Mouse (Mus musculus) heart, adult 11 months (tissue): ENCODE results near the gene Ica1l.
"Not testable (repeated sequence)": the region's sequence is repeated elsewhere in the genome, so short reads cannot be mapped to it uniquely, and the experiment has no call there.

ENCODE experiments used
- DNase-seq: peaks from one replicate; pipeline ENCODE4 v3.0.0; 2022

Ica1l gene

DNA sequence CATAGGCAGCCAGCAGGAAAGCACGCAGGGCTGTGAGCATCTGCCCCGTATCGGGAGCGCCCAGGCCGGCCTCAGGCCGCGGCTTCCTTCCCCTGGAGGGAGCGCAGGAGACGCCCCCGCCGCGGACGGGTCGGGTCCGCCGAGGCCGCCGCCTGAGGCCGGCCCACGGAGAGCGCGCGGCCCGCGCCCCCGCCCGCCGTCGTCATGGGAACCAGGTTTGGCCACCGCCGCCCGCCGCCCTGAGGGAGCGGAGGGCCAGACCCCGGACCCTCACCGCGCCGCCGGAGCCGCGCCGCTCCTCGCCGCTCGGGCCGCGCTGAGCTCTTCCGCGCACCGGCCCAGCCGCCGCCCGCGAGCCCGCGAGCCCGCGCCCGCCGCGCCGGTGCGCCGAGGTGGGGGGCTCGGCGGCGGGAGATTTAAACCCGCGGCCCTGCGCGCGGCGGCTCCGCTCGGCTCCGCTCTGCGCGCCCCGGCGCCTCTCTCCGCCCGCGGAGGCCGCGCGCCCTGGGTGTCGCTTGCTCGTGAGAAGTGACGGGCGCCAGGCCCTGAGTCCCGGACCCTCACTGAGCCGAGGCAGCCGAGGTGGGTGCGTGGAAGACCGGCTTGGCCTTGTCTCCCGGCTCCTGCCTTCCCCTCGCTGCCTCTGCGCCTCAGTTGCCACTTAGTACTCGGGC is at the start of gene Ica1l:
TSS of gene Ica1l (minus strand) at position 389 of the 674 bp plus-strand sequence.
- peak; percentile 93 for DNase-seq

DNA sequence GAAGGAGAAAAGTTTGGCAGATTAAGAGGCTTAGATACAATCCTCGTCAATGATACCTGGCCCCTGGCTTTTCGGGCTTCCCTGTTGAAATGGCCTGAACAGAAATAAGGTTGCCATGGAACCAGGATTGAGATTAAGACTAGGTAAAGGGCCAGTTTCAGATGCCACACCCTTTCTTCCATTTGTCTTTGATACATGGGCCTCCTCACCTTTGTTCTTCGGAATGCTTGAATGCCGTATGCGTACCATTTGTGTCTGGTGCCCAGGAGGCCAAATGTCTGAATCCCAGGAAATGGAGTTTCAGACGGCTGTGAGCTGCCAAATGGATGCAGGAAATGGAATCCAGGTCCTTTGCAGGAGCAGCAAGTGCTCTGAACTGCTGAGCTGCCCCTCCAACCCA is 33.4 kb upstream of the Ica1l start:
- DNase-seq = no peak

DNA sequence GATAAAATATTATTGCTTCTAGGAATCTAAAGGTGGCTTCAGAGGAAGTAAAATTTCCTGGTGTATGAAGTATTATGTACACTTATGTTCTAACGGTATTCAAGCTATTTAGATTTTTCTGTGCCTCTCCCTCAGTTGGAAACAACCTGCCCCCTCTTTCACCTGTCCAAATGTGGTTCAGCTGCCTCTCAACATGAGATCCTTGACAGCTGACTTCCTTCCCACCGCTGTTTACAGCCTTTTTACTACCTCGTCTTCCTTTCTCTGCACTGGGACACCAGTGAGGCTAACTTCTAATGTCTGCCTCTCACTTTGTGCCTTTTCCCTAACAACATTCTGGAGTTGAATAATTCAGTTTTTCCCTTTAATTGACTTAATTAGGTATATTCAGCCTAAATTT is 32.6 kb upstream of the Ica1l start:
- no peak for DNase-seq

DNA sequence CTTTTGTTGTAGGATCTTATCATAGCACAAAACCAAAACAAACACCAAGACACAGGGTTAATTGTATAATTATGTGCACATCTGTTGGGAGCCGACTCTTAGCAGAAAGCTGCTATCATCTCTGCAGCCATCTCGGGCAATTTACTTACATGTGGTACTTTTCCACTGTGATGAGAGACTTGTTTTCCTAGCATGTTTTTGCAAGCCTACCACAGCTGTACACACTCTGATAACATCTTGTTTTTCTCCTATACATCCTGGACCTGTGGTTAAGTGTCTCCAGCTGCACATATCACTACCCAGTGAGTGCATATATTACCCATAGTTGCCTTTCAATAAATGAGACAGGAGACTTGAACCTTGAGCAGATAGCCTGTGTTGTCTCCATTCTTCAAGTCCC is 32.0 kb upstream of the Ica1l start:
- DNase-seq = no peak

DNA sequence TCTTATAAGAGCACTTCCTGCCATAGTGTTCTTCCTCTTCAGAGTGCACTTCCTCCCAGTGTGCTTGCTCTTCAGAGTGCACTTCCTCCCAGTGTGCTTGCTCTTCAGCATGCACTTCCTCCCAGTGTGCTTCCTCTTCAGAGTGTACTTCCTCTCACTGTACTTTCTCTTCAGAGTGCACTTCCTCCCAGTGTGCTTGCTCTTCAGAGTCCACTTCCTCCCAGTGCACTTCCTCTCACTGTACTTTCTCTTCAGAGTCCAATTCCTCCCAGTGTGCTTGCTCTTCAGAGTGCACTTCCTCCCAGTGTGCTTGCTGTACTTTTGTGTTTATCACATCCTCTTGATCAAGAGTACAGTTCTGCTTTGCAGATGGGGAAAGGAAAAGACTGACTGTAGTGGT is 27.7 kb upstream of the Ica1l start:
- not testable (repeated sequence) for DNase-seq

DNA sequence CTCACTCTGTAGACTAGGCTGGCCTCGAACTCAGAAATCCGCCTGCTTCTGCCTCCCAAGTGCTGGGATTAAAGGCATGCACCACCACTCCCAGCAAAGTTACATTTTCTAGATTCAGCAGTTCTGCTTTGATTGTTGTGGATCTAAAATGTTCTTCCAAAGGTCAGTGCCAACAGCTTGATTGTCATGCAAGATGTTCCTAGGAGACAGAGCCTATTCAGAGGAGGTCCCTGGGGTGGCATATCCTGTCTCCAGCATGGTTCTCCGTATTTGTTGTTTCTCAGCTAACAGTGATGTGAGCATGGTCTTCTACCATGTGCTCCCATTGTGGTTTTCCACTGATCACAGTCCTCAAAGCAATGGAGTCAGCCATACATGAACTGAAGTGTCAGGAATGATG is 13.3 kb upstream of the Ica1l start:
- DNase-seq = no peak

DNA sequence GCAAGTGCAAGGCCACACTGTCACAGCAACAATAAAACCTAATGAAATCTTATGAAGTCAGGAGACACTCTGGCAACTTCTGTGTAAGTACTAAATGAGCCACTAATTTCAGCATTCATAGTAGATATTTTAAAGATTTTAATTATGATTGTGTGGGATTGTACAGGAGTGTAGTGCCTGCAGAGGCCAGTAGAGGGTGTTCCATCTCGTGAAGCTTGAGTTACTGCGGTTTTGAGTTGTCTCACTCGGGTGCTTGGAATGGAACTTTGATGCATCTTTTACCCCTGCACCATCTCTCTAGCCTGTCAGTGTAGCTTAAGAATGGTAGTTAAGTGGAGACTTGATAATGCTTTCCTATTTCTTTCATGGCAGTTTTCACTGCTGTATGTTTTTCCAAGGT is 11.7 kb upstream of the Ica1l start:
- DNase-seq = no peak

DNA sequence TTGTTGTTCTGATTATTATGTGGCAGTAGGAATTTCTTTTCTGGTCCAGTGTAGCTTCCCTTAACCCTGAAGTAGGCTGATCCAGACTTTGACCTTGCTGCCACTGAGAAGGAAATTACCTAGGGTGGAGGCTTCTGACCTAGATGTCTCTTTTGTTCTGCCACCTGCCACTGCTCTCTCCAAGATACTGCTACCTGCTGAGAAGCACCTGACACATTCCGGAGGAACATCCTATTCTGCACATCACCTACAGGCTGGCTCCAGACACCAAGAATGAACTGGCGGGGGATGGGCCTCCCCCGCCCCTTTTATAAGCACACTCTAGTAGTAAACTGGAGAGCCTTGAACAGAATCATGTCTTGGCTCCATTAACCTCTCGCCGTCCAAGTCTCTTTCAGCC is 4.5 kb upstream of the Ica1l start:
- not testable (repeated sequence) for DNase-seq

DNA sequence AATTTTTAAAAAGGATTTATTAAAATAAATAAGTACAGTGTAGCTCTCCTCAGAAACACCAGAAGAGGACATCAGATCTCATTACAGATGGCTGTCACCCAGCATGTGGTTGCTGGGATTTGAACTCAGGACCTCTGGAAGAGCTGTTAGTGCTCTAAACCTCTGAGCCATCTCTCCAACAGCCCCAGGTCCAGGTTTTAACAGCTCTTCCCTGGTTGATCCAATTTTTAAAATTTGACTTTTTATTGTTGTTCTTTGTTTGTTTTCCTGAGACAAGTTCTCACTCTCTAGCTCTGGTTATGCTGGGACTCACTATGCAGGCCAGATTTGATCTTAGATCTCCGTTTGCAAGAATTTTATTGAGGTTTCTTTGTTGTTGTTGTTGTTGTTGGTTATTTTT is 1.6 kb upstream of the Ica1l start:
- no peak for DNase-seq

DNA sequence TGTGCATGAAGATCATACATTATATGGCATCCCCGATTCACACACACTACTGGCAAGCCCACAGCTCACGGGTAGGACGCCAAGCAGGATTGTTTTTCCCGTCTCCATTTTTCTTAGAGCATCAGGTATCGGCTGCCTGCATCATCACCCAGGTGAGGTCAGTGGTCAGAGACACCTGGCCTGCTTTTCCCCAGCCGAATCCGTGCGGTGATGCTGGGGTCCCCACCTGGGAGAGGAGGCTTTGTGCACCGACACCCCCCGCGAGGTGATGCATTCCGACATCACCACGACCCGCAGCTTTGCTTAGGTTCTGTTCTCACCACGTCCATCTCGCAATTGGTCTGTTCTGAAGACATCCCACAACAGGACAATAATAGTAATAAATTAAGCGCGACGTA is 587 bp downstream of the Ica1l start:
- no peak for DNase-seq

DNA sequence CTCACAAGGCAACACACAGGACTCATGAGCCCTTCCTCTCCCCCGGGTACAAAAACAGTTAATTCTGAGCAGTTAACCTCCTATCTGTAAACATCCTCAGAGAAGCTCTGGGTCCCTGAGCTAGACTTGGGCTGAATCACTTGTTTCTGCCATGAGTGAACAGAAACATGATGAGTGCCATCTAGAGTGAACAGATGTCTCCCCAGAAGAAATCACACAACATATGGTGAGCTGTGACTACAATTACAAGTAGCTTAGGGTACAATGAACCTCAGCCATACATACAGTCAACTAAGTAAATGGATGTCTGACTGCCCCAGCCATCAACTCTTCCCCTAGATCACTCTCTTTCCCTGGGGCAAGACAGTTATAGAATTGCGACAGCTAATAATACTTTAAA is 7.9 kb downstream of the Ica1l start:
- DNase-seq = no peak

DNA sequence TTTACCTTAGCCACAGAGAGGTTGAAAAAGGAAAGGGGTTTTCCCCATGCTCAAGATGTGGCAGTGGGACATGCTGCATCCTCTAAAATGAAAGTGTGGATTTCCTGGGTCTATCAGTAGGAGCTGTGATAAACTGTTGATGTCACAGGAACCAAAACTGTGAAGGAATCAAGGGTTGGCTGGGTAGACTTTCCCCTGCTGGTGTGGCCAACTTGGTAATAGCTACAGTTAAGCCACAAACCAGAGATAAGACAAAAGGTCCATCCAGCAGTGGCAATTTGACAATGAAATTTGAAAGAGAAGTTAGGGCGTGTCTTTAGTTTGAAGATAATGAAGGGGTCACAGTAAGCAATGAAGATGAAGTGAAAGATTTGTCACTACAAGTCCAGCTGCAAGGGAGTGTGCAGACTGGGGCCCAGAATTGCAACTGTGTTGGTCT is 25.9 kb downstream of the Ica1l start:
- DNase-seq = peak; percentile 86

DNA sequence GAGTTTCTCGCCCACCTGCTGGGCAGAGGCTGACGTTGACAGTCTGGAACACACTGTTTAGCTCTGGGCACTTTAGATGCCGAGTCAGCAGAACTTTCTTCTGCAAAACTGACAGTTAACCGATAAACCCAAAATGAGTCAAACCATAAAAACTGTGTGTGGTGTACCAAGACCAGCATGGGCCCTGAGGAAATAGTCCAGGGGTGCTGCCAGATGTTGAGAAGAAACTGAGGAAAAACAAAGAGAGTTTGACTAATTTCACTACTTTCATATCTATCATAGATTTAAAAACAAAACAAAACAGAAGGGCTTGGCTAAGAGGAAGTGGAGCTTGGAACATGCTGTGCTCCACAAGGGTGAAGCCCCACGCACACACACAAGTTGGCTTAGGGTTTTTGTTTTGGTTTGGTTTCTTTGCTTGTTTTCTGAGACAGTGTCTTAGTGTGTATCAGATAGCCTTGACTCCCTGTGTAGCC is 26.8 kb downstream of the Ica1l start:
- peak; percentile 96 for DNase-seq

DNA sequence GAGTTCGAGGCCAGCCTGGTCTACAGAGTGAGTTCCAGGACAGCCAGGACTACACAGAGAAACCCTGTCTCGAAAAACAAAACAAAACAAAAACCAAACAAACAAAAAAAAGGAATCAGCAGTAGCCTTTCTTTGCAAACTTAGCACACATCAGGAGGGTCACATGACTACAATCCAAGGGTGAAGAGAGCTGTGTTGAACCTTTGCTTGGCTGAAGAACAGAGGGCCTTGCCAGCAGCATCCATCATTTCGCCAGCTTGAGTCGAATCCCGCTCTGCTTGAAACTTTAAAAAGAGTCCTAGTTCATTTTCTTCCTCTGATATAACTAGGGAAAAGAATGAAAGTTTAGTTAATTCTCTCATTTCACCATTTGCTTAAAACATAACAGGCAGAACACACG is 27.5 kb downstream of the Ica1l start:
- peak; percentile 63 for DNase-seq

DNA sequence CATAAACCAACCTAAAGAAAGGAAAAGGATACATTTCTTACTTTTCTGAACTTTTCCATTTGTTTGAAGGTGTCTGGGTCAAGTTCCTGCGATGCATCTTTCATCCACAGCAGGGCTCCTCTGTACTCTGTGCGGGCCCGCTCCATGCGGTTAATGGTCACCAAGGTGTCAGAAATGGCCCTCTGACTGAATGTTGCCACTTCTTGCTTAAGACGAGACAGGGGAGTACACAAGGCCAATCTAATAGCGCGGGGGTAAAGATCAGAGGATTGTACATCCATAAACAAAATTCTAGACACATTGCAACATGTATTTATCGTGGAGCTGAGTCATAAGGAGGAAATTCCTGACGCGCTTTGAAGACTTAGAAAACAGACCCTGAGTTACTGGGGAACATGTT is 29.2 kb downstream of the Ica1l start:
- peak; percentile 79 for DNase-seq

DNA sequence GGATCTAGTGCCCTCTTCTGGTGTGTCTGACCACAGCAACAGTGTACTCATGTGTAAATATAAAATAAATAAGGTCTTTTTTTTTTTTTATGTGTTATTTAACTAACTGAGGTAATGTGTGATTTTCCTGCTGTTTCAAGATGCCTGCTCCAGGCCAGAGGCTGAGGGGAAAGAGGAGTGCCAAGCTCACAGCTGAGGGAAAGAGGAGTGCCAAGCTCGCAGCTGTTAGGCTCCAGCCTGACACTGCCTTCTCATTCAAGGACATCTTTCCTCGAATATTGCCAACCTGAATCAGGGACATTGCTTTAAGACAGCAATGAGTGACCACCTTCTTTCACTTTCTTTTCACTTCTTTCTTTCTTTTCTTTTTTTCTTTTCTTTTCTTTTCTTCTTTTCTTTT is 34.2 kb downstream of the Ica1l start:
- DNase-seq = peak; percentile 94

DNA sequence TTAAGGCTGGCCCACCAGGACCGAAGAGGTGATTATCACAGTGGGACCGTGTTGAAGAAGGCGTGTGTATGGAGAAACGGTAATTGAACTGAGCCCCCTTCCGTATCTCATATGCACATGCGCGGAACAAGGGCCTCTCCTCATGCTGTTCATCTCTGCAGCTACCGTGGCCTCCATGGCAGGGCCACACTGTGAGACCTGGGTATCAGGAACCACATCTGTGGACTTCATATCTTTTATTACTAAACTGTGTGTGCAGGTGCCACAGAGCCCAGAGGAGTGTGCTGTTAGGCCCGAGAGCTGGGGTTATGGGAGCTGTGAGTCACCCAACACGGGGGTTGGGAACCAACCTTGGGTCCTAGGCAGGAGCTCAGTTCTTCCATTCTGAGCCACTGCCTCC is 35.6 kb downstream of the Ica1l start:
- peak; percentile 76 for DNase-seq

DNA sequence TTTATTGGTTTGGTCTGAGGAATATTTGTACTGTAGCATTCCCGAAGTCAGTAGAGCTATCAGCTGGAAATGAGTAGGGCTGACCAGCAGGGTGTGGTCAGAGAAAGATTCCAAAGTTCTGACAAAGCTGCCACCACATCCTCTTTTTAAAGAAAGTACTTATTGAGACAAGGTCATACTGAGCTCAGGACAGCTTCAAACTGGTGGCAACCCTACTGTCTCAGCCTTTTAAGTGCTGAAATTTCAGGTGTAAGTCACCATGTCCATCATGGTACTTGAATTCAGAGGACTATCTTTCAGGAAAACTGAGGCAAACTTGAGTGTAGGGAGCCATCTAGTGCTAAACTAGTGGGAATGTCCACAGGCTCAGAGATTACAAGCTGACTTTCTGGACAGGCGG is 42.7 kb downstream of the Ica1l start:
- DNase-seq = peak; percentile 90

DNA sequence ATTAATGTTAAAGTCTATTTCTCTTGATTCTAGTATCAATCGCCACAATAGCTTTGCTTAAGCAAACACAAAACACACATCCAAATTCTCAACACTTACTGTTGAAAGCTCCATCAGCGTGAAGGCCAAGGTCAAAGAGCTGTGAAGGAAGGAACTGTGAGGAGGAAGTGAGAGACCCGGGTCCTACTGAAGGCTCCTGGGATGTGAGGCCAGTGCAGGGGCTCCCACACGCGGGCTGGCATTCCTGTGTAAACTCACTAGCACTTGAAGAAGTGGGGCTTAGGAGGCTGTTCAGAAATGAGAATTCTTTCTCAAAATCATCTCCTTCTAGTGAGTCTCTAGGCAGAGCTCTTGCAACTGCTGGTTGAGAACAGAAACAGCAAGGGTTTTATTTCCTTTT is 45.6 kb downstream of the Ica1l start:
- peak; percentile 90 for DNase-seq

DNA sequence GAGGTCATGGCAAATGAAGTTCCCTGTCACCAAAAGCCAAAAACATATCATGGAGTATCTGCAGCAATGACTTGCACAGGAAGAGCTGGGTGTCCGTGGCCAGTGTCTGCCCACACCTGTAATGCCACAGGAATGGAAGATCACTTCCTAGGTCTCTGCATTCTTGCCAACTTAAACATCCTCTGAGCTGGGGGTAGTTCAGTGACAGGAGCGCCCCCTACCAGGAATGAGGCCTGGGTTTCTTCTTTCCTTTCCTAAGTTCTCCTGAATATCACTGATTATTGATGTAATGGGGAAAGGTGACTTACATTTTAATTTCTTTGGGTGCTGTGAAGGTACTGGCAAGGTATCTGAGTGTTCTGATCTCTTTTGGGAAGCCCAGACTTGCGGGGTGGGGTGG is 47.3 kb downstream of the Ica1l start:
- peak; percentile 64 for DNase-seq

DNA sequence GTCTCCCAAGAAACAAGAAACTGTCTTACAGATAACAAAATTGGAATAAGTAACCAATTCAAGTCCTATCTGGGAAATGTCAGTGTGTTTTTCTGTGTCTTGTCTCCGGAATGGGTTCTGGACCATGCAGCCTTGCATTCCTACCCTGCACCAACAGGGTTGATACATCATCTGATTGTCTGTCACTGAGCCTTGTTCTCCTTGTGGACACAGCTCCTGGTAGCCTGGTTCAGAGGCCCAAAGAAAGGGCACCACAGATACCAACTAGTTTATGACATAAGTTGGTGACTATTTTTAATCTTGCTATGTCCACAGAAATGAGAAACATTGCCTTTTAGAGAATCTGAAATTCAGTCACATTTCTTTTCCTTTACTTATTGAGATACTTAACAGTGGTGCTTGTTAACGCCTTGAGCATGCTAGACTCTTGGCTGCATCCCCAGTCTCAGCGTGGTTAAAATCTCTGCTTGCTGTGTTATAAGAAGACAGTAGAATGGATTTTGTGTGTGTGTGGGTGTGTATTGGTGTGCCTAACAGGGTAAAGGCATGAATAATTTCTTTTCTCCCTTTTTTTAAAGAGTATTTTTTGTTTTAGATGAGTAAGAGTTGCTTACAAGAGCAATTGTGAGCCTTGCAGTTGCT is 55.5 kb downstream of the Ica1l start:
- peak; percentile 65 for DNase-seq

DNA sequence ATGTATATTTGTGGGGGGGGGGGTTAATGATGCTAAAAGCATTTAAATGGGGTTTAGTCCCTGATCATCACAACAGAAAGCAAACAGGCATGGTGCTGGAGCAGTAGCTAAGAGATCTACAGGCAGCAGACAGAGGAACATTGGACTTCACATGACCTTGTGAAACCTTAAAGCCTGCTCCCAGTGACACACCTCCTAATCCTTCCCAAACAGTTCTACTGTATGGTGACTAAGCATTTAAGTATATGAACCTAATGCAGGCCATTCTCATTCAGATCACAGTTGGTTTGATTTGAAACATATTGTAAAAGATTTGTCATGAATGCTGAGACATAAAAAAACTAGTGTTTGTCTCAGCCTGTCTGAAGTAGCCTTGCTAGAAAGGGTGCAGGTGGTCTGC is 56.4 kb downstream of the Ica1l start:
- peak; percentile 16 for DNase-seq

DNA sequence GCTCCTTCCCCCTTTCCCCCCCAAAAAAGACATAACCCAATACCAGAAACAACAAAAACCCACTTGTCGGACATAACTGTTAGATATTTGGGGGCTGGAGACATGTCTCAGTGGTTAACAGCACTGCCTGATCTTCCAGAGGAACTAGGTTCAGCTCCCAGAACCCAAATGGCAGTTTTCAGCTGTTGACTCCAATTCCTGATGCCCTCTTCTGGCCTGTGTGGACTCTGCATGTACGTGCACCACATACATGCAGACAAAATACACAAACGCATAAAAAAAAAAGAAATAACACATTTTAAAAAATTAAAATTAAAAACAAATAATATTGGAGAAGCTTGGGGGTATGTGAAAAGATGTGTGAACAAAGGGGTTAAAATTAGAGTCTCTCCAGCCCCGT is 75.7 kb downstream of the Ica1l start:
- DNase-seq = peak; percentile 71

DNA sequence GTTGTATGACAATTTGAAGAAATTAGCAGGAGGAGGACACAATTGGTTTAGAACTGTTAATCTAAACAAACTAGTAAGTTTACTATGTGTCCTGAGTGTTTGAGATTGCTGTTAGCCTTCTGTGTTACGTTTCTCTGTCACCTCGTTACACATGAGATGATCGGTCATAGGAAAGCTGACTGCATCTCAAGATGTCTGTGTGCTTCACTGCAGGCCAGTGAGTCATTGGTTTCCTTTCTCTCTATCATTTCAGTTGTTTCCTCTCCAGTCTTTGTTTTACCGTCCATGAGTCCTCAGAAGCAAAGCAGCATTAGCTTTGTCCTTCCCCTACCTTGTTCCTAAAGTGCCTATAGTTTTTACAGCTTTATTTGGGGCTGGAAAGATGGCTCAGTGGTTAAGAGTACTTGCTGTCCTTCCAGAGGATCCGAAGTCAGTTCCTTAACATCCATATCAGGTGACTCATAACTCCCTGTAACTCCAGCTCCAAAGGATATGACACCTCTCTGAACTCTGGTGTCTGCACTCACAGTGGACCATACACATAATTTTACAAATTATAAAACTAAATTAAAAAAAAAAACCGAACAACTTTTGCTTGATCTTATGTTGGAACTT is 76.7 kb downstream of the Ica1l start:
- DNase-seq = peak; percentile 18
